18 mouse cellular contexts compared by ENCODE assay signal in the genomic region with DNA sequence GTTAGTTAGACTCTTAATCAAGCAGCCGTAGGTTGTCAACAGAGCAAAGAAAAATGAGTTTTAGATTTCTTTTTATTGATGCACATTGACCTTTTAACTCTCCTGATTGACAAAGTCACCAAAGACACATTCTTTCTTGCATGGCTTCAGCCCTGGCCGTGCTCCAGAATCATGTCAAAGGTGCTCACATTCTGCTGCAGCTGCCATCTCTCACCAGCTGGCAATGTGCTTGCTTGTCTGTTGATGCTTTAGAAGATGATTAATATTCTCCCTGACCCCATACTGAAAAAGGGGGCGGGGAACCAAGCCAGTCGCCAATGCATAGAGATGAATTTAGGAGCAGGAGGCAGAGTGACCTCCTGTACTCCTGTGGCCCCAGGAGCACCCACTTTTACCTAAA.
DNase-seq lines count a peak whose midpoint lies in the region; ATAC-seq lines count a peak whose summit lies in the region.
"Had no signal": no experiment of that assay in that cellular context is flagged by ENCODE, and none has a peak within 500 bp of the region (broad histone marks: within the 10 kb centered on the region; RNA-seq: fewer than 3 reads in every experiment).

No protein-coding gene starts in this region.

- DNase-seq in neural tube, embryonic 10.5 days (ENCODE audit: extremely low spot score, low spot score): peak; percentile 46
- DNase-seq in cerebellum, postnatal 36 days: peak; percentile 17 to 21
- DNase-seq in hindbrain, embryonic 14.5 days (ENCODE audit: low spot score): peak; percentile 50
- DNase-seq in adrenal gland, postnatal 10 days: no peak
- DNase-seq in heart, postnatal 4 days: no peak
- no peak for DNase-seq in urinary bladder, postnatal 25 days (ENCODE audit: low spot score)
- DNase-seq: heart, adult 18-20 months; lung, postnatal 14 days; thymus, adult 18-20 months had no signal

- H3K36me3 ChIP-seq in neural tube, embryonic 15.5 days: no peaks in the 10 kb centered on the region
- H3K36me3 ChIP-seq in hindbrain, embryonic 14.5 days (replicated peaks; ENCODE audit: control insufficient read depth, insufficient read depth): no peaks in the 10 kb centered on the region
- H3K36me3 ChIP-seq: embryonic facial prominence, embryonic 13.5 days; forebrain, embryonic 15.5 days; intestine, embryonic 15.5 days; limb, embryonic 12.5 days; liver, embryonic 15.5 days; midbrain, embryonic 15.5 days had no signal

- H3K9me3 ChIP-seq in neural tube, embryonic 15.5 days (replicated peaks): no peaks in the 10 kb centered on the region
- no peaks in the 10 kb centered on the region; the same call in 1 of the 2 replicates for H3K9me3 ChIP-seq in hindbrain, embryonic 14.5 days (ENCODE audit: control insufficient read depth, low read length)
- H3K9me3 ChIP-seq: embryonic facial prominence, embryonic 13.5 days; forebrain, embryonic 15.5 days; intestine, embryonic 15.5 days; limb, embryonic 12.5 days; liver, embryonic 15.5 days; midbrain, embryonic 15.5 days had no signal

- no peak overlapping the region for H3K27ac ChIP-seq in neural tube, embryonic 15.5 days (replicated peaks)
- H3K27ac ChIP-seq in hindbrain, embryonic 14.5 days: no peak overlapping the region
- H3K27ac ChIP-seq: embryonic facial prominence, embryonic 13.5 days; forebrain, embryonic 15.5 days; intestine, embryonic 15.5 days; kidney, postnatal 0 days; limb, embryonic 12.5 days; liver, embryonic 15.5 days; midbrain, embryonic 15.5 days had no signal

- 49% methylated on average over 4 of the region's 4 CpGs for WGBS in neural tube, embryonic 15.5 days
- WGBS in hindbrain, embryonic 14.5 days: 34% methylated on average over 4 of the region's 4 CpGs

- H3K4me2 ChIP-seq in neural tube, embryonic 15.5 days: no peak overlapping the region
- no peak overlapping the region for H3K4me2 ChIP-seq in hindbrain, embryonic 14.5 days (replicated peaks)
- H3K4me2 ChIP-seq: embryonic facial prominence, embryonic 13.5 days; forebrain, embryonic 15.5 days; intestine, embryonic 15.5 days; limb, embryonic 12.5 days; liver, embryonic 15.5 days; midbrain, embryonic 15.5 days had no signal

- no peaks in the 10 kb centered on the region for H3K27me3 ChIP-seq in neural tube, embryonic 15.5 days (replicated peaks)
- H3K27me3 ChIP-seq in hindbrain, embryonic 14.5 days (ENCODE audit: control insufficient read depth, insufficient read depth, low read length): no peaks in the 10 kb centered on the region
- H3K27me3 ChIP-seq: CH12.LX; embryonic facial prominence, embryonic 13.5 days; forebrain, embryonic 15.5 days; intestine, embryonic 15.5 days; limb, embryonic 12.5 days; liver, embryonic 15.5 days; midbrain, embryonic 15.5 days had no signal

- no peak overlapping the region for H3K9ac ChIP-seq in neural tube, embryonic 15.5 days (replicated peaks)
- no peak overlapping the region for H3K9ac ChIP-seq in hindbrain, embryonic 14.5 days
- H3K9ac ChIP-seq: embryonic facial prominence, embryonic 13.5 days; forebrain, embryonic 15.5 days; intestine, embryonic 15.5 days; limb, embryonic 12.5 days; liver, embryonic 15.5 days; midbrain, embryonic 15.5 days had no signal

- no peak for ATAC-seq in neural tube, embryonic 15.5 days (ENCODE audit: low FRiP score)
- ATAC-seq in hindbrain, embryonic 14.5 days (ENCODE audit: low FRiP score): no peak
- ATAC-seq: forebrain, embryonic 15.5 days; intestine, embryonic 15.5 days; midbrain, embryonic 15.5 days had no signal

- H3K4me1 ChIP-seq in neural tube, embryonic 15.5 days: no peaks in the 10 kb centered on the region
- 0 out of 2 replicates have a peak, but pooled peaks cover 2% of the 10 kb centered on the region for H3K4me1 ChIP-seq in hindbrain, embryonic 14.5 days (replicated peaks; ENCODE audit: control insufficient read depth, insufficient read depth, low read length)
- H3K4me1 ChIP-seq: embryonic facial prominence, embryonic 13.5 days; forebrain, embryonic 15.5 days; intestine, embryonic 15.5 days; limb, embryonic 12.5 days; liver, embryonic 15.5 days; midbrain, embryonic 15.5 days had no signal

- H3K4me3 ChIP-seq in neural tube, embryonic 15.5 days (replicated peaks): no peak overlapping the region
- H3K4me3 ChIP-seq in hindbrain, embryonic 14.5 days (replicated peaks; ENCODE audit: low read length): no peak overlapping the region
- H3K4me3 ChIP-seq: embryonic facial prominence, embryonic 13.5 days; forebrain, embryonic 15.5 days; intestine, embryonic 15.5 days; limb, embryonic 12.5 days; liver, embryonic 15.5 days; midbrain, embryonic 15.5 days had no signal

Comparison
In these comparisons a context has a peak if more than half of its experiments do, and no peak if none do; other contexts are left out.
1. DNase-seq: peak in neural tube, embryonic 10.5 days (single experiment), cerebellum, postnatal 36 days (2 of 2) and hindbrain, embryonic 14.5 days (single experiment); none in adrenal gland, postnatal 10 days (single experiment), heart, postnatal 4 days (single experiment) and urinary bladder, postnatal 25 days (single experiment).